Comparison of ENCODE assay signal across 19 mouse cellular contexts in the genomic region with DNA sequence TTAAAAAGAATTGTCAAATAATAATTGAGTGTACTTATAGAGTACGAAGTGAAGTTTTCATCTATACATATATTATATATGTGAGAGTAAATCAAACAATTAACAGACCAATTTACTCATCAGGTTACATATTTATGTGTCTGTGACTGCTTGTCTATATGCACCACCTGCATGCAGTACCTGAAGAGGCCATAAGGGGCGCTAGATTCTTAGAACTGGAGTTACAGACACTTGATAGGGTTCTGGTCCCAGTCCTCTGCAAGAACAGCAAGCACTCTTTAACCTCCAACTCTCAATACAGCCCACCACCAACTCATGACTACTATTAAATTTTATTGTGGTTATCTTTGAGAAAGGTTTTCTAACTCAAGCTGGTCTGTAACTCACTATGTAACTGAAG.
A peak's percentile ranks its signal among the peaks of the same experiment; 100 is the strongest.
DNase-seq lines count a peak whose midpoint lies in the region; ATAC-seq and TF ChIP-seq lines count a peak whose summit lies in the region.
"Had no signal": no experiment of that assay in that cellular context is flagged by ENCODE, and none has a peak within 500 bp of the region (broad histone marks: within the 10 kb centered on the region; RNA-seq: fewer than 3 reads in every experiment).

No protein-coding gene starts in this region.

- TF ChIP-seq CTCF in Patski (IDR thresholded peaks at IDR 0.05): peak; percentile 45

- DNase-seq in kidney, postnatal 10 days: peak; percentile 9
- no peak for DNase-seq in kidney, adult 8-10 months
- peak; percentile 5 for DNase-seq in right cerebral cortex, postnatal 14 days
- no peak for DNase-seq in right cerebral cortex, postnatal 36 days (ENCODE audit: low spot score in 2 of 2)
- DNase-seq in Patski (ENCODE audit: low read depth, low spot score): no peak
- DNase-seq in testis, postnatal 14 days (ENCODE audit: low spot score): peak; percentile 9
- DNase-seq: cerebellum, postnatal 36 days; gastrocnemius, adult 2 months; heart, postnatal 4 days; kidney, adult 18-20 months; layer of hippocampus, adult 9-11 months; spleen, adult 18-20 months had no signal

- no peaks in the 10 kb centered on the region for H3K9me3 ChIP-seq in kidney, embryonic 14.5 days (ENCODE audit: control insufficient read depth, low read length)
- H3K9me3 ChIP-seq: embryonic facial prominence, embryonic 12.5 days; forebrain, embryonic 10.5 days; lung, embryonic 15.5 days had no signal

- no peak overlapping the region for H3K4me3 ChIP-seq in kidney, embryonic 14.5 days (ENCODE audit: low read length)
- H3K4me3 ChIP-seq: embryonic facial prominence, embryonic 12.5 days; forebrain, embryonic 10.5 days; gastrocnemius, adult 2 months; lung, embryonic 15.5 days; midbrain, embryonic 10.5 days had no signal

- no peaks in the 10 kb centered on the region for H3K27me3 ChIP-seq in Patski
- no peaks in the 10 kb centered on the region for H3K27me3 ChIP-seq in kidney, embryonic 14.5 days (ENCODE audit: control insufficient read depth, insufficient read depth, low read length)
- H3K27me3 ChIP-seq: embryonic facial prominence, embryonic 12.5 days; lung, embryonic 15.5 days had no signal

- CTCF ChIA-PET in Patski (lab: Charles Lee): interaction anchor here (0.5 to 2.0 kb wide), 5 partner anchors 8 to 117 kb away, joined by 3 to 6 read pairs (median 3); no protein-coding TSS in a partner anchor

- ATAC-seq in Patski: no peak
- no peak for ATAC-seq in kidney, embryonic 14.5 days (ENCODE audit: low FRiP score, low TSS enrichment)
- ATAC-seq: CD4-positive, CD25-positive, alpha-beta regulatory T cell, adult 4 months had no signal

- no peak overlapping the region for H3K9ac ChIP-seq in kidney, embryonic 14.5 days (ENCODE audit: low read depth, low read length)
- H3K9ac ChIP-seq: embryonic facial prominence, embryonic 12.5 days; lung, embryonic 15.5 days had no signal

- 73% methylated on average over 2 of the region's 2 CpGs for WGBS in kidney, embryonic 14.5 days

- in situ Hi-C loops in Patski (cut with MboI; ENCODE audit: low pct_unique_long_range_greater_than_20kb): no loop called here

- H3K36me3 ChIP-seq in kidney, embryonic 14.5 days (ENCODE audit: control insufficient read depth, insufficient read depth, low read length): no peaks in the 10 kb centered on the region
- H3K36me3 ChIP-seq: embryonic facial prominence, embryonic 12.5 days; forebrain, embryonic 10.5 days; lung, embryonic 15.5 days; midbrain, embryonic 10.5 days had no signal

- POLR2A ChIA-PET in Patski (lab: Charles Lee): no interaction called here

- no peak overlapping the region for H3K27ac ChIP-seq in kidney, embryonic 14.5 days (ENCODE audit: low read depth, low read length)
- H3K27ac ChIP-seq: embryonic facial prominence, embryonic 12.5 days; forebrain, embryonic 10.5 days; gastrocnemius, adult 2 months; lung, embryonic 15.5 days; midbrain, embryonic 10.5 days had no signal

- H3K4me1 ChIP-seq in kidney, embryonic 14.5 days (ENCODE audit: control insufficient read depth, insufficient read depth, low read length): no peaks in the 10 kb centered on the region
- H3K4me1 ChIP-seq: embryonic facial prominence, embryonic 12.5 days; forebrain, embryonic 10.5 days; lung, embryonic 15.5 days; midbrain, embryonic 10.5 days had no signal

- no peak overlapping the region for H3K4me2 ChIP-seq in kidney, embryonic 14.5 days (replicated peaks; ENCODE audit: low read depth, low read length)
- H3K4me2 ChIP-seq: embryonic facial prominence, embryonic 12.5 days; heart, embryonic 11.5 days; lung, embryonic 15.5 days had no signal

Comparison
In these comparisons a context has a peak if more than half of its experiments do, and no peak if none do; other contexts are left out.
1. DNase-seq: peak in kidney, postnatal 10 days (single experiment), right cerebral cortex, postnatal 14 days (single experiment) and testis, postnatal 14 days (single experiment); none in kidney, adult 8-10 months (0 of 2), right cerebral cortex, postnatal 36 days (0 of 2) and Patski (single experiment).